Mouse (Mus musculus) hindbrain, embryonic 11.5 days (tissue): ENCODE results near the gene Scrt2. TPM values are rescaled to one million over a fixed set of nuclear protein-coding genes. Genes with fewer than 3 reads are reported as not detected.

ENCODE experiments used
- ATAC-seq: fragments of 200-750 bp; cut with Nextera tagmentation; 2 replicates; pipeline ENCODE4 v1.8.0; 2017; ENCODE audit warnings: mild to moderate bottlenecking, moderate TSS enrichment, moderate library complexity; ENCODE audit not compliant: low FRiP score
- DNase-seq: peaks from one replicate; pipeline ENCODE4 v3.0.0-alpha.2; 2015; ENCODE audit warnings: low spot score
- H3K27ac ChIP-seq: fragments of 300-500 bp; sonication (generic); 2 replicates; pipeline ENCODE4 v1.5.1; 2014; ENCODE audit warnings: mild to moderate bottlenecking, low read depth, low read length
- H3K27me3 ChIP-seq: fragments of 300-500 bp; sonication (generic); 2 replicates; pipeline ENCODE4 v1.6.1; 2014; ENCODE audit warnings: mild to moderate bottlenecking, low read length, moderate library complexity, mixed read lengths; ENCODE audit not compliant: control insufficient read depth, insufficient read depth
- H3K36me3 ChIP-seq: fragments of 300-500 bp; sonication (generic); 2 replicates; pipeline ENCODE4 v1.6.1; 2014; ENCODE audit warnings: mild to moderate bottlenecking, low read length, moderate library complexity, mixed read lengths; ENCODE audit not compliant: control insufficient read depth, insufficient read depth
- H3K4me1 ChIP-seq: fragments of 300-500 bp; sonication (generic); replicated peaks from 2 replicates; pipeline ENCODE4 v1.6.1; 2014; ENCODE audit warnings: low read length, mixed read lengths; ENCODE audit not compliant: control insufficient read depth, insufficient read depth
- H3K4me2 ChIP-seq: fragments of 300-500 bp; sonication (generic); replicated peaks from 2 replicates; pipeline ENCODE4 v1.6.1; 2014; ENCODE audit warnings: mild to moderate bottlenecking, low read depth, low read length
- H3K4me3 ChIP-seq: fragments of 300-500 bp; sonication (generic); 2 replicates; pipeline ENCODE4 v1.5.1; 2014; ENCODE audit warnings: low read depth, low read length
- H3K9ac ChIP-seq: fragments of 300-500 bp; sonication (generic); 2 replicates; pipeline ENCODE4 v1.6.1; 2014; ENCODE audit warnings: low read depth, low read length
- H3K9me3 ChIP-seq: fragments of 300-500 bp; sonication (generic); 2 replicates; pipeline ENCODE4 v1.6.1; 2016; ENCODE audit warnings: low read length; ENCODE audit not compliant: control insufficient read depth
- WGBS: fragments of 180-500 bp; shearing (Covaris S2); extraction: QIAGEN DNeasy Blood & Tissue Kit; methylation state at CpG from one replicate; pipeline ENCODE4 v1.1.7; 2014; 5-methylcytosine and 5-hydroxymethylcytosine counted together
- polyA plus RNA-seq: library from polyadenylated mRNA; unstranded; fragments of >200 nt; fragmentation: Nextera tagmentation; extraction: Ambion mirVana; gene quantifications from 2 replicates; pipeline ENCODE4 v1.2.1, GENCODE M21; 2014

The Scrt2 gene
- polyA plus RNA-seq, 1 experiment from 2014 or later: 31.4 TPM

DNA sequence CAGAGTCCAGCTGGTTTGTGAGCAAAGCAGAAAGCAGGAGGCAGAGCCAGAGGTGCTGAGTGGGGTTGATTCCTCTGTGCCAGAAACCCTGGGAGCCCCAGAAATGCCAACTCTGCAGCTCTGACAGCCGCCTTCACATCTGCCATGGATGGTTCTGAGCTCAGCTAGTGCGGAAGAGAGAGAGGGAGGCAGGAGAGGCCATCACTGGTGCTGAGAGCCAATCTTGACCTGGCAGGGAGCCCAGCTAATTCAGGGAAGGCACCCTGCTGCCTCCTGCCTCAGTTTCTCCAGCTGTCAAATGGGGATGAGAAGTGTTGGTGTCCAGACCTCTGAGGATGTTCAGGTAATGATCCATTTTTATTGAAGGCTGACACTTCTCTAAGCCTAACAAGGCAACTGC is 6.8 kb upstream of the Scrt2 start:
- H3K36me3 ChIP-seq: no peaks in the 10 kb centered on the region
- peaks cover 6% of the 10 kb centered on the region for H3K4me1 ChIP-seq
- no peak for DNase-seq
- no peak overlapping the region for H3K4me3 ChIP-seq
- no peak overlapping the region for H3K9ac ChIP-seq
- WGBS: 83% methylated on average over 2 of the region's 2 CpGs
- no peak overlapping the region for H3K27ac ChIP-seq
- no peaks in the 10 kb centered on the region for H3K9me3 ChIP-seq
- no peak overlapping the region for H3K4me2 ChIP-seq
- peaks cover 2% of the 10 kb centered on the region; the same call in 1 of the 2 replicates for H3K27me3 ChIP-seq
- ATAC-seq: no peak

- Histone ChIP-seq H3K27me3 (peaks cover 4% of the 10 kb centered on the region; the same call in 1 of the 2 replicates), H3K4me3 (no peak overlapping the region), H3K36me3 (no peaks in the 10 kb centered on the region), H3K27ac (no peak overlapping the region), H3K9me3 (no peaks in the 10 kb centered on the region), H3K4me2 (no peak overlapping the region), H3K9ac (no peak overlapping the region), H3K4me1 (no peaks in the 10 kb centered on the region)
- DNase-seq (no peak), ATAC-seq (no peak)
- WGBS: 54% methylated on average over 9 of the region's 9 CpGs
These were observed 5.9 kb upstream of the Scrt2 start for GRCm38 (mm10) chr2:152075294-152075889.

DNA sequence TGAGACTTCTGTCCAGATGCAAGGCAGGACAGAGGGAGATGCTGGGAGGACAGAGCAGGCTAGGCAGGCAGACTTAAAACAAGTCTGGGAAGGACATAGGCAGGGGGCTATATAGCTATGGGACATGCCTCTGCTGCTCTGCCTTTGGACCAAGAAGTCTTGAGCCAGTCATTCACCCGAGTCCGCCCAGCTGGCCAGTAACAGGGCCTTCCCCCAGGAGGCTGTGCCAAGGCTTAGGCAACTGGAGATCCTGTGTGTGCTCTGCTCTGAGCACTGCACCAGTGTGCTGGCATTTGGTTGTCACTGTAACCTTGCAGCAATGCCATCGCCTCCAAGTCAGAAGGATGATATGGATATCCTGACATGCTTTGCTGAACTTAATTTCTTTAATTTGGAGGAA is 4.0 kb upstream of the Scrt2 start:
- Histone ChIP-seq H3K27ac (no peak overlapping the region), H3K4me3 (no peak overlapping the region)

DNA sequence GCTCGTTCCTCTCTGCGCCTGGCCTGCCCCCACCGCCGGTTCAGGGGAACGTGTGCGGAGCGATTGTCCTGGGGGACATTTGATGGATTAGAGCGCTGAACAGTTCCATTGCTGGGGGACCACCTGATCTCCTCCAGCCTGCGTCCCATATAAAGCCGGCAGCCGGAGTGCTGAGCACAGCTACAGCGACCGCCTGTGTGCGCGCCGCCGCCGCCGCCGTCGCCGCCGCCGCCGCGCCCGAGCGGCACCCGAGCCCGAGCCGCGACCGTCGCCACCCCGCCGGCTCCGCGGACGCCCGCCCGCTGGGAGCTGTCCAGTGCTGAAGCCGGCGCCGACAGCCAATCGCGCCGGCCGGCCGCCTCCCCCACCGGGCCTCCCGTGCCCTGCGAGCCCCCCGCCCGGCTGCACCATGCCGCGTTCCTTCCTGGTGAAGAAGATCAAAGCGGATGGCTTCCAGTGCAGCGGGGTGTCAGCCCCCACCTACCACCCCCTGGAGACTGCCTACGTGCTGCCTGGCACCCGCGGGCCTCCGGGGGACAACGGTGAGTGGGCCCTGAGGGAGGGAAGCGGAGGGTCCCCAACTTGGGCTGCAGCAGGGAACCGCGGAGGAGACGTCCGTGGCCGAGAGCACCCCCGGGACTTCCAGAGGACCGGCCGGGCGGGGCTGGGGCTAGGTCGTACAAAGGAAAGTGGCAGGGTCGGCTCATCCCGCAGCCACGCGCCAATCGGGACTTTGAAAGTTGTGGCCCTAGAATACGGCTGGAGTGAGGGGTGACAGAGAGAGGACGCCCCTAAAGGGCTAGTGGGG is 516 bp downstream of the Scrt2 start:
- Histone ChIP-seq H3K4me2 (peak overlapping the region; percentile 65), H3K9ac (peak overlapping the region; percentile 86), H3K27me3 (0 out of 2 replicates have a peak, but pooled peaks cover 7% of the 10 kb centered on the region), H3K4me3 (peak overlapping the region; percentile 74), H3K36me3 (no peaks in the 10 kb centered on the region), H3K27ac (peak overlapping the region; percentile 94), H3K9me3 (no peaks in the 10 kb centered on the region), H3K4me1 (0 out of 2 replicates have a peak, but pooled peaks cover 2% of the 10 kb centered on the region)
- DNase-seq: peak; percentile 82
- ATAC-seq: peak; percentile 86
- under 1% methylated on average over 38 of the region's 81 CpGs for WGBS

More for the DNA sequence above, 4.0 kb upstream of the Scrt2 start:
- H3K9me3 ChIP-seq: no peaks in the 10 kb centered on the region
- WGBS: 79% methylated on average over 3 of the region's 3 CpGs
- no peaks in the 10 kb centered on the region for H3K36me3 ChIP-seq
- peaks cover 7% of the 10 kb centered on the region; the same call in 1 of the 2 replicates for H3K27me3 ChIP-seq
- ATAC-seq: no peak
- no peak for DNase-seq
- no peaks in the 10 kb centered on the region for H3K4me1 ChIP-seq
- no peak overlapping the region for H3K4me2 ChIP-seq
- no peak overlapping the region for H3K9ac ChIP-seq

DNA sequence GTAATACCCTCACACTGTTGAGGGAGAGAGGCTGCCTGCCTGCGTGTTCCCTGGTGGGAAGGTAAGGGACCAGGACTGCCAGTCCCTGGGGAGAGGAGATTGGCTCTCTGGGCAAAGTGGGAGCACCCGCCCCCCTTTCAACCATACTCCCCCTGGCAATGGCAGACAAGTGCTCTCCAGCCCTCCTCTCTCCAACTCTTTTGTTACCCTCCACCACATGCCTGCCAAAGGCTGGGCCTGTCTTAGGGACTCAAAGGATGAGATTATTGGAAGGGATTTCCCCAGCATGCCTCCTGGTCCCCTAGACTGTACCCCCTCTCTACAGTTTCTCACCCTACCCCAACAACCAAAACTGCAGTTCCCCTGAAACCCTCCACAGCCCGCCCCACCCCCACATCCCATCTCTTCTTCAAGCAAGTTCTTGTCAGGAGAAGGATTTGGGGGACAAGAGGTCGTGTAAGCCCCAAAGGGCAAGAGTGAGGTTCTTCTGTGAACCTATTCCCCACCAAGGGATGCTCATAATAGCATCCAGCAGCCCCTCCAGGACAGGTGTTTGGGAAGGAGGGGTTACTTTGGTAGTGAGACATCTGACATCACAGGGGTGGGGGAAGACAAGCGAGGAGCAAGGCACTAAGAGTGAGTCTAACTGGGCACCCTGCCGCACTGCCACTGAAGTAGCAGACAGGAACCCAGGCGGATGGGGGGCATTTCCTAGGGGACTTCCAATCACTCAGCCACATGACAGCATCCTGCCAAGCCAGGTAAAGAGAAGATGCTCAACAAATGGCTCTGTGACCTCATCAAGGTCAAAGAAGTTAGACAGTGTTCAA is 1.3 kb downstream of the Scrt2 start:
- ATAC-seq: no peak
- no peak for DNase-seq

GRCm38 (mm10) chr2:152083411-152083810 is 2.1 kb downstream of the Scrt2 start:
- Histone ChIP-seq H3K9me3 (no peaks in the 10 kb centered on the region), H3K27me3 (0 out of 2 replicates have a peak, but pooled peaks cover 7% of the 10 kb centered on the region), H3K27ac (peak overlapping the region; percentile 12; the same call in 1 of the 2 replicates), H3K4me3 (peak overlapping the region; percentile 74), H3K4me1 (0 out of 2 replicates have a peak, but pooled peaks cover 2% of the 10 kb centered on the region), H3K9ac (peak overlapping the region; percentile 86; the same call in 1 of the 2 replicates), H3K36me3 (no peaks in the 10 kb centered on the region), H3K4me2 (peak overlapping the region; percentile 65)
- 52% methylated on average over 4 of the region's 4 CpGs for WGBS
- DNase-seq (no peak), ATAC-seq (no peak)

More for the DNA sequence above, 1.3 kb downstream of the Scrt2 start:
- no peaks in the 10 kb centered on the region for H3K36me3 ChIP-seq
- H3K9me3 ChIP-seq: no peaks in the 10 kb centered on the region
- H3K27me3 ChIP-seq: 0 out of 2 replicates have a peak, but pooled peaks cover 7% of the 10 kb centered on the region
- H3K9ac ChIP-seq: peak overlapping the region; percentile 86
- 20% methylated on average over 7 of the region's 7 CpGs for WGBS
- peak overlapping the region; percentile 94 for H3K27ac ChIP-seq
- peak overlapping the region; percentile 74 for H3K4me3 ChIP-seq
- H3K4me1 ChIP-seq: 0 out of 2 replicates have a peak, but pooled peaks cover 2% of the 10 kb centered on the region
- H3K4me2 ChIP-seq: peak overlapping the region; percentile 65

GRCm38 (mm10) chr2:152084298-152084697 is 3.0 kb downstream of the Scrt2 start:
- Histone ChIP-seq H3K4me2 (peak overlapping the region; percentile 65), H3K9ac (peak overlapping the region; percentile 86), H3K36me3 (no peaks in the 10 kb centered on the region), H3K4me3 (peak overlapping the region; percentile 74), H3K27ac (no peak overlapping the region), H3K4me1 (0 out of 2 replicates have a peak, but pooled peaks cover 2% of the 10 kb centered on the region), H3K9me3 (no peaks in the 10 kb centered on the region), H3K27me3 (0 out of 2 replicates have a peak, but pooled peaks cover 5% of the 10 kb centered on the region)
- ATAC-seq (no peak), DNase-seq (no peak)
- WGBS: 36% methylated on average over 6 of the region's 6 CpGs

- H3K4me1 ChIP-seq: 0 out of 2 replicates have a peak, but pooled peaks cover 2% of the 10 kb centered on the region
- ATAC-seq: no peak
- H3K4me2 ChIP-seq: peak overlapping the region; percentile 65
- H3K27me3 ChIP-seq: 0 out of 2 replicates have a peak, but pooled peaks cover 3% of the 10 kb centered on the region
- no peak for DNase-seq
- H3K9me3 ChIP-seq: no peaks in the 10 kb centered on the region
- H3K9ac ChIP-seq: peak overlapping the region; percentile 35; the same call in 1 of the 2 replicates
- 73% methylated on average over 6 of the region's 6 CpGs for WGBS
- H3K4me3 ChIP-seq: peak overlapping the region; percentile 74
- H3K36me3 ChIP-seq: no peaks in the 10 kb centered on the region
- no peak overlapping the region for H3K27ac ChIP-seq
These were observed 4.1 kb downstream of the Scrt2 start for GRCm38 (mm10) chr2:152085414-152085813.
